Mouse (Mus musculus) layer of hippocampus, postnatal 25 days (tissue): ENCODE measurements around the gene Tmprss4. TPM values are rescaled to one million over a fixed set of nuclear protein-coding genes. Genes with fewer than 3 reads are reported as not detected.

ENCODE experiments used
- DNase-seq, 2 experiments: peaks; one replicate each; pipeline ENCODE4 v3.0.0; 2022; ENCODE audit warnings: mixed read lengths in 2 of 2, low spot score in 1 of 2; ENCODE audit errors: extremely low spot score in 1 of 2
- total RNA-seq, 2 experiments: library from RNA; stranded (reverse); gene quantifications; 2 replicates each; pipeline ENCODE4 v1.2.3; 2021

Tmprss4 gene
- total RNA-seq, 2 experiments from 2014 or later = not detected

DNA sequence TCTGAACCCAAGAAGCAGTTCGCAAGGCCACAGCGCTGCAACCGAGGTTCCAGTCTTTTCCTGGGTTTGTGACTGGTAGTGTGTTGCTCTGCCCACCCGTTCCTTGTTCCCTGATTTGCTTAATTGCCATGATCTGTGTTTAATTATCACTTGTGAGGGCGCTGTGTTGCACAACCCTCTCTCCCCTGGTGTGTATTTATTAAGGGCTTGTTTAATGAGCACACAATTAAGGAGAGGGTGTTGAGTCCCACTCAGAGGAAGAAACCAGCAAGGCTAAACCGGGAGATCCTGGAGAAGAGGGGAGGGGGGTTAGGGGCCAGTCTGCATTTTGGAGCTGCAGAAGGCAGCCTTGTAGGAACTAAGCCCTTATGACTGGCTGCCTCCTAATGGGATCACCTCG, 62.9 kb downstream of the Tmprss4 start:
- no peak for DNase-seq

DNA sequence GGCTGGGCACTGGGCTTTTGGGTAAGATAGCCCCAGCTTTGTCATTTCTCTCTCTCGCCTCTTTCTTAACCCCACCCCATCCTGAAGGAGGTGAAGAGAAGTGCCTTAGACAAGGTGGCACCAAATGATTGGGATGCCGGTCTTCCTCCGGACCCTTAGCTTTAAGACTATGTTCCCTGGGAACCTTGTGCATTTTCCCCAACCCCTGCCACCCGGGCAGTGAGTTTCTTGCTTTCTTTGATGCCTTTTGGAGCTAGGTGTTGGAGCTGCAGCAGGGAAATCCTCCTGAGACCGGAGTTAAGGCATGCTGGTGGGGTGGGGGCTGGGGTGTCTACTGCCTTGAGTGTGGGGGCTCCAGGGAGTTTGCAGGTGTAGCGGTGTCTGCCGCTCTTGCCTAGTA, 64.8 kb downstream of the Tmprss4 start:
- no peak for DNase-seq

DNA sequence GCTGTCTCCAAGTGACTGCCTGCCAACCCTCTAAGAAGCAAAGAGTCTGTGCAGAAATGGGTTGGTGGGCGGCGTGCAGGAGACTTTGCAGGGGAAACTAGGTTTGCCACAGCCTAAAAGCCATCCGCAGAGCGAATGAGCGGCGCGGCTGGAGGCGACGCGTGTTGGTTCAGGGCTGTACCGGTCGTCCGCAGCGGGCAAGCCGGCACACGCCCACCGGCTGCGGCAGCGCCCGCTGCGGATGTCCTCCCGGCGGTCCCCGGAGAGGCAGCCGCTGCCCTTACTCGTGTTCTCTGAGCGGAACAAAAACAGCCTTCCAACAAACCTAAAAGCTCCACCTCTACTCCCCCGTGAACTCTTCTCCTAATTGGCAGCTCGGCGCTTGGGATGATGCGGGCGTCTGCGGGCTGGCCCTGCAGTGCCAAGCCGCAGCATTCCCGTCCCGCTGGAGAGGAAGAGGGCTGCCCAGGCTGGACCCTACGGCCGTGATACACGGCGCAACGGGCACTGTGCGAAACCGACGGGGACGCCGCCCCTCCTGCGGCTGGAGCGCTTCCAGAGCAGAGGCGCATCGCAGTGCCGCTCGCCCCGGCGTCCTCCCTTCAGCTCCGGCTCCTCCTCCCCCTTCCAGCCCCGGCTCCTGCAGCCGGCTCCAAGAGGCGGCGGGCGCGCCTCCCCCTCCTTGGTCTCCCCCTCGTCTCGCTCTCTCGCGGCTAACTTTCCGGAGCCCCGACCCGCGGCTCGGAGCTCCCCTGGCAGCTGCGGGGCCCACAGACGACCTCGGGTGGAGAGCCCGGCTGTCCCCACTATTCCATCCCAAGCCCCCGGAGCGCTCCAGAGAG, 65.5 kb downstream of the Tmprss4 start, which contains the start of gene Scn4b:
Gene Scn4b (plus strand): TSS at position 205 of the 842 bp plus-strand sequence.
- no peak for DNase-seq

DNA sequence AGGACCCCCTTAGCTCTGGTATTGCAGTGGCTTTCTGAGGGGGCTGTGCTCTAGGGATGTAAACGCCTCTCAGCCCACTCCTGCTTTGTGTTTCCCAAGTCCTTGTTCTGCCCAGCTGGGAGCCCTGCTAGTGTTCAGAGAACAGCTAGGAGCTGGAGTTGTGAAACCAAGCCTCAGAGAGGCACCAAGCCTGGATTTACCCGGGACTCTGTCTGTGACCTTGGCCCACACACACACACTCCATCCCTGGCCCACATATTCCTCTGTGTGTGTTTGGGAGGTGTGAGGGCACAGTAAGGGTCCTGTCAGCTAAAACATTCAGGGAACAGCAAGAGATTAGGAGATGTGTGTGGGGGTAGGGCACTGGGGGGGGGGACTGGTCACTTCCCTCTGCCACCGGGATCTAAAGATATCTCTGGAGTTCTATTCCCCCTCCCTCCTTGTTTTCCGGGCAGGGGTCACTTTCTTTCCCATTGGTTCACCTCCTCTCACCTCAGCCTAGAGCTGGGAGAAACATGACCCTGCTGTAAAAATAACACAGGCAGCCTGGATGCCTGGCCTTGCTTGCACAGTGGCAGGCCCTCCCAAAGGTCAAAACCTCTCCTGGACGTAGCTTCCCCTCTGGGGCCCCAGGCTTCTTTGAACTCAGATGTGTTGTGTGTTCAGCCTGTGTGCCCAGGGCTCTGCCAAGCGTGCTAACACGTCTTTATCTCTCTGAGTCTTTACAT, 67.3 kb downstream of the Tmprss4 start:
- DNase-seq = no peak

DNA sequence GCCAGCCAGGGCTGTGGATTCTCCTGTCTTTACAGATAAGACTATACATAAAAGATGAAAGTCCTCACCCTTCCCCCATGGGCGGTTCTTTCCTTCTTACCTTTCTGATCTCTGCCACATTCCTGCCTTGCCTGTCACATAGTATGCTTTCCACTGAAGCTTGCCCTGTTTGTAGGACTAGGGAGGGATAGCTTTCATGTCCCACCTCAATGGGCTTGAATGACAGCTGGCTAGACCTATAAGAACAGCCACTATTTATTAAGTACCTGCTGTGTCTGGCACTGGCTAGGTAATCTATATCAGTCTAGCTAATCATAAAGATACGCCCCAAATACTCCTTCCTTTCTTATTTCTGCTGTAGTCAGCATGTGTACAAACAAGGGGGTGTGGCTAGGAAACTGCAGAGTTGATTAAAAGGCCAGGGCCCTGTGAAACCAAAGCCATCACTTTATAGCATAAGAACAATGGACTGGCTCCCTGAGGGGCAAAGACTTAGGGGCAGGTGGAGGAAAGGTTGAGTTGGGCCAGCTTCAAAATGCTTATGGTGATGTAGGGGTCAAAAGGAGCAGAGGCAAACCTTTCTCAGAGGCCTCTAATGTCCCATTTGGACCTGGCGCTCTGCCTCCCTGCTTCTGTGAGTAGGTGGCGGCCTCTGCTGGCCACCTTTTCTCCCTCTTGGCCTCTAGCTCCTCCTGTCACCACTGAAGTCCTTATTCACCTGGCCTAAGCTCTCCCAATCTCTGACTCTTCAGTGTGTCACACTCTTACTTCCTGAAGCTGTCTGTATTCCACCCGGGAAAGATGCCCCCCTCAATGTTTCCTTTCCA, 70.2 kb downstream of the Tmprss4 start:
- DNase-seq = no peak

DNA sequence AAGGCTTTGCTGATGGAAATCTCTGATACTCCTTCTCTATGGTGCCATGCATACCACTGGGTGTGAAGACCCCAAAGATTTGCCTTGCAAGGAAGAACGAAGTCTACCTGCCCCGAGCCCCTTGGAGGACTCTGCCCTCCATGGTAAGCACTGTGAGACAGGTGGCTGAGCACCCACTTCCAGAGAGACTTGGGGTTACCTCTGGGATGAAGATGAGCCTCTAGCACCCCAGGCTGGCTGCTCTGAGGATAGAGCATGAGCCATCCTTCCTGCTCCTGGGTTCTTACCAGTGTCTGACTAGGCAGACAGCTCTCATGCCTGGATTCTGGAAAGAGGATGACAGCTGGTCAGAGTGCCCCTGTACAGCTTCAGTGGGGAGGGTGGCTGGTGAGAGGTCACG, 73.8 kb downstream of the Tmprss4 start:
- DNase-seq = no peak

DNA sequence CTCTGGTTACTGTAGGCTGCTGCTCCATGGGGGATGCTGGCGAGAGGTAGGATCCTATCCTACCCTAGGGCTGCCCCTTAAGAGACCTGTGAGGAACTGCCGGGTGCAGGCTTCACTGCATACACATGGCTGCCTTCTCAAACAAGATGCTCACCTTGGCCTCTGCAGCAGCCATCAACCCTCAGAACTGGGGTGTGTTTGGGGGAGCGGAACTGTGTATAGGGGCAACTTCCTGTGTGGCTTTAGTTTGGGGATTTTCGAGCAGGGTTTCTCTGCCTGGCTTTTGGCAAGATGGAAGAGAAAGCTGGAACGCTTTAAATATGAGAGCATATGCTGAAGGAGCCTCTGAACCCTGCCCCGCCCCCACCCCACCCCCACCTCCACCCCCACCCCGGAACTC, 77.0 kb downstream of the Tmprss4 start:
- no peak for DNase-seq

DNA sequence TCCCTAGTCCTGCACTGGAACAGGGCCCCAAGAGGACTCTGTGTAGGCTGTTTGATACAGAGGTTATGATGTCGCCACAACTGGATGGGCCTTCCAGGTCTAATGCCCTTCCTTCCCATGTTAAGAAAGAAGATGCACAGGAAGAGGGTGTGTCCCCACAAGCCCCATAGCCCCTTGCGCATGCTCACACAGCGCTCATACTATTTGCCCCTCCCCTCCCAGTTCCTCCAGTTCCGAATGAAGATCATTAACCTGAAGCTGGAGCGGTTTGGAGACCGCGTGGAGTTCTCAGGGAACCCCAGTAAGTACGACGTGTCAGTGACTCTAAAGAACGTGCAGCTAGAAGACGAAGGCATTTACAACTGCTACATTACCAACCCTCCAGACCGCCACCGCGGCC, 78.7 kb downstream of the Tmprss4 start:
- DNase-seq = no peak

Other genes starting within 250 kb of the Tmprss4 start
- gene Ube4a, start 238.5 kb downstream of the Tmprss4 start, total RNA-seq = 10 to 100 TPM; 76.0 to 81.7 TPM
- not detected for gene Cd3g, start 223.7 kb downstream of the Tmprss4 start, total RNA-seq
- gene Cd3d, start 222.3 kb downstream of the Tmprss4 start, total RNA-seq = not detected
- gene Cd3e, start 194.5 kb downstream of the Tmprss4 start, total RNA-seq = not detected
- gene Mpzl2, start 164.3 kb downstream of the Tmprss4 start, total RNA-seq = under 1 TPM; 0.75 to 0.79 TPM
- gene Mpzl3, start 148.9 kb downstream of the Tmprss4 start, total RNA-seq = 1 to 10 TPM; 4.3 to 5.3 TPM
- gene Jaml, start 124.9 kb downstream of the Tmprss4 start, total RNA-seq = under 1 TPM in 1 of 2 experiments, not detected in 1; 0.32 TPM
- gene Scn2b, start 86.3 kb downstream of the Tmprss4 start, total RNA-seq = 100 to 1,000 TPM; 243 to 261 TPM
- 10 to 100 TPM; 11.0 to 12.3 TPM for gene Scn4b, start 65.7 kb downstream of the Tmprss4 start, total RNA-seq
- under 1 TPM; 0.47 to 0.56 TPM for gene BC049352, start 22.1 kb downstream of the Tmprss4 start, total RNA-seq
- 1 to 10 TPM; 2.6 to 2.7 TPM for gene Il10ra, start 65.1 kb upstream of the Tmprss4 start, total RNA-seq
- not detected for gene Tmprss13, start 115.0 kb upstream of the Tmprss4 start, total RNA-seq
- gene Fxyd6, start 166.1 kb upstream of the Tmprss4 start, total RNA-seq = 100 to 1,000 TPM in 1 of 2 experiments, 10 to 100 TPM in 1; 82.2 to 112 TPM
- 10 to 100 TPM in 1 of 2 experiments, 1 to 10 TPM in 1; 8.3 to 10.6 TPM for gene Fxyd2, start 195.6 kb upstream of the Tmprss4 start, total RNA-seq
- gene Dscaml1, start 222.5 kb upstream of the Tmprss4 start, total RNA-seq = 10 to 100 TPM; 74.4 to 96.5 TPM